Mouse (Mus musculus) olfactory bulb, adult 2 months (tissue): Measurements from ENCODE around the gene Stk19. TPM values are rescaled to one million over a fixed set of nuclear protein-coding genes. Genes with fewer than 3 reads are reported as not detected.
"Not testable (repeated sequence)": the region's sequence is repeated elsewhere in the genome, so short reads cannot be mapped to it uniquely, and the experiment has no call there.

Experiments used
- H3K27ac ChIP-seq: fragments of 200-500 bp; 2 replicates; pipeline ENCODE4 v1.5.1; 2012; ENCODE audit warnings: low read depth, low read length; ENCODE audit not compliant: insufficient read depth
- H3K4me1 ChIP-seq: fragments of 200-500 bp; 2 replicates; pipeline ENCODE4 v1.6.1; 2012; ENCODE audit warnings: low read length; ENCODE audit not compliant: control insufficient read depth, insufficient read depth
- H3K4me3 ChIP-seq: fragments of 200-500 bp; 2 replicates; pipeline ENCODE4 v1.5.1; 2012; ENCODE audit warnings: mild to moderate bottlenecking, low read depth, low read length, moderate library complexity; ENCODE audit not compliant: insufficient read depth
- CTCF ChIP-seq: fragments of 200-500 bp; IDR thresholded peaks from 2 replicates; pipeline ENCODE4 v1.5.1; 2012; ENCODE audit warnings: low read depth, mild to moderate bottlenecking, low read length, moderate library complexity; ENCODE audit not compliant: insufficient read depth
- POLR2A ChIP-seq: fragments of 200-500 bp; IDR thresholded peaks from 2 replicates; pipeline ENCODE4 v1.6.1; 2012; ENCODE audit warnings: mild to moderate bottlenecking, low read depth, low read length, moderate library complexity; ENCODE audit not compliant: insufficient read depth
- WGBS: fragments of 180-500 bp; shearing (Covaris S2); methylation state at CpG from one replicate; pipeline ENCODE4 v1.1.7; 2018; 5-methylcytosine and 5-hydroxymethylcytosine counted together
- polyA plus RNA-seq: library from polyadenylated mRNA; stranded (reverse); fragments of >200 nt; gene quantifications from 2 replicates; pipeline ENCODE4 v1.2.4, GENCODE M21; 2012; ENCODE audit warnings: low replicate concordance; ENCODE audit not compliant: missing spikeins, insufficient read depth, insufficient read length

Stk19 gene
- polyA plus RNA-seq, 1 experiment = not detected

DNA sequence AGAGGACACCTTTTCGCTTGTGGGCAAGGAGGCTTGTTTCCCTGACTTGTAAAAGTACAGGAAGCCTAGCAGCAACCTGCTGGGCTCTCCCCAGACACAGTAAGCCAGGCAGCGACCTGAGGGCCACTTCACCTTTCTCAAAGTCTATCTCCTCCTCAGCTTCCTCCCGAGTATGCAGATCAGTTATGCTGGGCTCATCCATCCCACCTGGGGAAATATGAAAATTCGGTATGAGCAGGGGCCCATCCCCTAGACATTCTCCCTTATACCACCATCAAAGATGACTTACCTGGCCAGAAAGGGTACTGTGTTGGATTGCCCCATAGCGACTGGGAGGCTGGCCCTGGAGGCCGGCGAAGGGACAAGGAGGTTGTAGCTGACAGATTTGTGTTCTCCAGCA is 10.9 kb upstream of the Stk19 start:
- WGBS = 91% methylated on average over 7 of the region's 7 CpGs
- no peak overlapping the region for H3K27ac ChIP-seq
- TF ChIP-seq CTCF = no peak
- no peak for TF ChIP-seq POLR2A
- H3K4me3 ChIP-seq = no peak overlapping the region
- H3K4me1 ChIP-seq = peaks cover 8% of the 10 kb centered on the region

DNA sequence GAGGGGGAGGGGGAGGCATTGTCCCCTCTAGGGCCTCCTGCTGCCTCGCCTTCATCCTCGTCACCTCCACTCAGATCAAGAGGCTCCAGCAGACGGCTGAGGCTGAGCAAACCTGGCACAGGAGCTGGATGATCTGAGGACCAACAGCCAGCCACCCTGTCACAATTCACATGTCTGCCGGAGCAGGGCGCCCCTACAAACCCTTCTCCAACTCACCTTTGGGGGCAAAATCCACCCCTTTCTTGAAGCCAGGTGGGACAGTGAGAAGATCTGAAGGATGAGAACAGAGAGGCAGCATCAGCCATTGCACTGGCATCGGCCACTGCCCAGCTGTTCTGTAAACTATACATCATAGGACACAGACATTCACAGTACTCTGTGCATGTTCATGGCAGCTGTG is 10.4 kb upstream of the Stk19 start:
- WGBS = 88% methylated on average over 6 of the region's 6 CpGs
- TF ChIP-seq POLR2A (no peak), CTCF (no peak)
- peaks cover 8% of the 10 kb centered on the region for H3K4me1 ChIP-seq
- no peak overlapping the region for H3K4me3 ChIP-seq
- no peak overlapping the region for H3K27ac ChIP-seq

DNA sequence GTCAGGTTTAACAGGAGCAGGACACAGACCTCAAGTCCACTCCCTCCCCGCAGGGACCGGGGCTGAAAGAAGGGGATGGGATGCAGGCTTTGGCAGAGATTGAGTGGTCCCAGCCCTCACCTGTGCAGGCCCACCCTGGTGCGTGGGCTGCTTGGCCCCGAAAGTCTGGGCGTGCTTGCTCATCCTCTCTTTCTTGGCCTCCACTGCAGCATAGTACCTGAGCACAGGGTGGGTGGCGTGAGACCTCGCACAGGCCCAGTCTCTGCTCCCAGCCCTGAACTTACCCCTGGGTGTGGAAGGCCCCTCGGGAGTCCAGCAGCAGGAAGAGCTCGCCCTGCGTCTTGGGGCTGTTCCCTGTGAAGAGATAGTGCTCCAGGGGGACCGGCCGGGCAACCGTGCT is 8.1 kb upstream of the Stk19 start:
- H3K4me3 ChIP-seq = no peak overlapping the region
- WGBS = 97% methylated on average over 13 of the region's 13 CpGs
- H3K27ac ChIP-seq = no peak overlapping the region
- no peak for TF ChIP-seq CTCF
- no peak for TF ChIP-seq POLR2A
- peaks cover 3% of the 10 kb centered on the region; the same call in 1 of the 2 replicates for H3K4me1 ChIP-seq

DNA sequence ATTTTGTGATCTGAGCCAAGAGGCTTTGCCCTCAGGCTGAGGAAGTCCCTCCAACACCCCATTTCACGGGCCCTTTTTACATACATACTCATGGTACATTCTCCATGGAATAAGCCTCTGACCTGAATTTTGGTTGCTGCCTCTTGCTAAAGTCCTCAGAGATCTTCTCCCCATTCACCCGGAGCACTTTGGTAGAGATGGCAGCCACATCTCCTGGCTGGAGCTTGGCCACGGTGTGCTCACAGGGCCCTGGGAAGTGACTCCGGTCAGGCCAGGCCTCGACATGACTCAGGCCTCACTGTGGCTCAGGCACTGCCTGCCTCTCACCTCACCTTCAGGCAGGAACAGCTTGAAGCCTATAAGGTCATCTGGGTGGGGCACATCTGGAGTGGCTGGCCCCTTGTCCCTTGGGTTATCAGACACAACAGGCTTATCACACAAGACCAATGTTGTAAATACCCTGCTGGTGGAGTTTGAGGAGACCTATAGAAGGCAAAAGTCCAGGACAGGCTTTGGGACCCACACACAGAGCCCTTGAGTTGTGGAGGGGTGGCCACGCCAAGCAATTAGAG is 4.1 kb upstream of the Stk19 start:
- 83% methylated on average over 6 of the region's 6 CpGs for WGBS
- H3K4me3 ChIP-seq = no peak overlapping the region
- TF ChIP-seq POLR2A (no peak), CTCF (no peak)
- peaks cover 18% of the 10 kb centered on the region for H3K4me1 ChIP-seq
- no peak overlapping the region for H3K27ac ChIP-seq

DNA sequence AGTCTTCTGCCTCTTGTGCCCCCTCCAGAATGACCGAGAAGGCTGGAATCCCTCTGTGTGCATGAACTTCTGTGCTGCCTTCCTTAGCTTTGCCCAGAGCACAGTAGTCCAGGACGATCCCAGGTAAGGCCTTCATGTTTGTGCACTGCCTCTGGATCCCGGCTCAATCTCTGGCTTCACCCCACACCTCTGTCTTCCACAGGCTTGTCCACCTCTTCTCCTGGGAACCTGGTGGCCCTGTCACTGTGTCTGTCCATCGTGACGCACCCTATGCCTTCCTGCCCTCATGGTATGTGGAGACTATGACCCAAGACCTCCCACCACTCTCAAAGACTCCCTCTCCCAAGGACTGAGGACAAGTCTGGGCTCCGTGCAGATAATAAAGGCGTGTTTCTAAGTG is 2.0 kb upstream of the Stk19 start:
- Histone ChIP-seq H3K4me3 (no peak overlapping the region), H3K27ac (no peak overlapping the region), H3K4me1 (peaks cover 18% of the 10 kb centered on the region)
- TF ChIP-seq CTCF = no peak
- no peak for TF ChIP-seq POLR2A
- 86% methylated on average over 7 of the region's 7 CpGs for WGBS

DNA sequence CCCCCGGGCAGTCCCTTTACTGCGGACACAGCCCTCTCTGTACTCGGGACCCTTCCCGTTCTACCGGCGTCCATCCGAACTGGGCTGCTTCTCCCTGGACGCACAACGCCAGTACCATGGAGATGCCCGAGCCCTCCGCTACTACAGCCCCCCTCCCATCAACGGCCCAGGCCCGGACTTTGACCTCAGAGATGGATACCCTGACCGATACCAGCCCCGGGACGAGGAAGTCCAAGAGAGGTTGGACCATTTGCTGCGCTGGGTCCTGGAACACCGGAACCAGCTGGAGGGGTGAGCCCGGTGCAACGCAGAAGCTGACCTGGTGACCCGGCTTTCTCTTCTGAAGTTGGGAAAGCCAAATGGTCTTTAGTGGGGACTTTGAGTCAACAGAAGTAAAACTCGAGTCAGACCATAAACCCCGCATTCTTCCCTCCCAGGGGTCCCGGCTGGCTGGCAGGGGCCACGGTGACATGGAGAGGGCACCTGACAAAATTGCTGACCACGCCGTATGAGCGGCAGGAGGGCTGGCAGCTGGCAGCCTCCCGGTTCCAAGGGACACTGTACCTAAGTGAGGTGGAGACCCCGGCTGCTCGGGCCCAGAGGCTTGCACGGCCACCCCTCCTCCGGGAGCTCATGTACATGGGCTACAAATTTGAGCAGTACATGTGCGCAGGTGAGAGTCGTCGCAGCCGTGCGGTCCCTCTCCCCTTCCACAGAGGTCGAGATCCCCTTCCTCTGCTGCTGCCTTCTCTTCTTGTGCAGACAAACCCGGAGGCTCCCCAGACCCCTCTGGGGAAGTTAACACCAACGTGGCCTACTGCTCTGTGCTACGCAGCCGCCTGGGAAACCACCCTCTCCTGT is 949 bp upstream of the Stk19 start:
- TF ChIP-seq POLR2A = no peak
- no peak for TF ChIP-seq CTCF
- no peak overlapping the region for H3K27ac ChIP-seq
- H3K4me1 ChIP-seq = peaks cover 21% of the 10 kb centered on the region
- H3K4me3 ChIP-seq = peak overlapping the region; percentile 86
- 39% methylated on average over 43 of the region's 43 CpGs for WGBS

DNA sequence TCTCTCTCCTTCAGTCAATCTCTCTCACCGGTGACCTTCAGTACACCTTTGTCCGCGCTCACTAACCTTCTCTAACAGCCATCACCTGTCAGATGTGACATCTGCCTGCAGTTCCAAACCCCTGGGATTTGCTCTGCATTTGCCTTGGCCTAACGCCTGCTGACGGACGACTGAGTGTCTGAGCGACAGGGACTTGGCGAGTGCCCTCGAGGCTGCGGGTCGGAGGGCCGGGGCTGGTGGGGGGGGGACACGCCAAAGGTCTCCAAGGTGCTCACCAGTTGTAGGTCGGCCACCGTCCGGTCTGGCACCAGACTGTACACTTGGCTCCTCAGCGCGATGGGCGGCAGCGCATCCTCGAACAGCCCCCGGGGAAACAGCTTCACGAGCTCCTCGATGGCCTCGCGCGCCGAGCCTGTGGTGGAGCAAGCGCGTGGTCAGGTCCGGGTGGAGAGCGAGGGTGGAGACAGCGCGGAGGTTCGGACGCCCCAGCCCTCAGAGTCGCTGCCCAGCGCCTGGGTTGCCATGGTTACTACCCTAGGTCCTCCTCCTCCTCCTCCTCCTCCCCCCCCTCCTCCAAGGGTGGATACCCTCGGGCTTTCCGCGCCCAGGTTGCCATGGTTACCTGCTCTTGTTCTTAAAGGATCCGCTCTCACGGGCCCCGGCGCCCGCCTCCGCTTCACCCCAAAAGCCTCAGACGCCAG is 440 bp downstream of the Stk19 start:
- 3% methylated on average over 48 of the region's 48 CpGs for WGBS
- TF ChIP-seq CTCF (no peak), POLR2A (no peak)
- peak overlapping the region; percentile 60; the same call in 1 of the 2 replicates for H3K27ac ChIP-seq
- peak overlapping the region; percentile 86 for H3K4me3 ChIP-seq
- peaks cover 21% of the 10 kb centered on the region for H3K4me1 ChIP-seq

DNA sequence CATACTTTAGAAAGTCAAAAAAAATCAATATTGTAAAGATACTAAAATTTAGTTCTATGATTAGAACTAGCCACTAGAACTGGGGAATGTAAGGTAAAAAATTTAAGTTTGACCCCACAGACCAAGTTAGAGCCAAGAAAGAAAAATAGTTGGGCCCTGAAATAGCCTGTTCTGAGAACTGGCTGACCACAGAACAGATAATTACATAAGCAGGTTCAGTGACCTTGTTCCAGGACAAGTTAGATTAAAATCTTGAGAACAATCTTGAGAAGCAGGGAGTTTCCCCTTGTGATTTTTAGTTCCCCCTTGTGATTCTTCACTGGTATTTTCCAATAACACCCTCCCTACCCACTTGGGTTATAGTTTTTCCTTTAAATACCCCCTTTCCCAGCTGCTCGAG is 6.0 kb downstream of the Stk19 start:
- not testable (repeated sequence) for H3K27ac ChIP-seq, H3K4me1 ChIP-seq
- 93% methylated on average over 1 of the region's 1 CpGs for WGBS

DNA sequence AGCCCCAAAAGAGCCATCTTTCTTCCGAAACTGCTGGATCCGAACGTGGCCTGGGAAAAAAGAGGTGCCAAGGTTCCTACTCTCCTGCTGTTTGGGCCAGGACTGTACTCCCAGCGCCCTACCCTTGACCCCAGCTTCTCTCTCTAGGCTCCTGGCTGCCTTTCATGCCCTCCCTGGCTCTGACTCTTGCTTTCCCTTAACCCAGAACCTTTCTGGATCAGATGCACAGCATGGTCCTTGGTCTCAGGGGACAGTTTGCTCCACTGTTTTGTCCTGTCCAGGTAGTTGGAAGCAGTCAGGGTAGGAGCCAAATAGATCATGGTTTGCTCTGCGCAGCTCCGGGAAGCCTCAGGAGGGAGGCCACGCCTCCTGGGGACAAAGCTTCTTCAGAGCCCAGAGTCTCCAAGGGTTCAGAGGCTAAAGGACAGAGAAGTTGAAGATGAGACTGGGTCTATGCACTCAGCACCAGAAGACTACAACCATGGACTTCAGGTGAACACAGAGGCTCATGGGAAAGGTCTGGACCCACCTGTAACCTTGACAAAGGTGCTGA is 21.9 kb downstream of the Stk19 start:
- TF ChIP-seq POLR2A (no peak), CTCF (no peak)
- WGBS = 81% methylated on average over 7 of the region's 7 CpGs
- no peak overlapping the region for H3K4me3 ChIP-seq
- no peaks in the 10 kb centered on the region for H3K4me1 ChIP-seq
- no peak overlapping the region for H3K27ac ChIP-seq

More for the DNA sequence above, 6.0 kb downstream of the Stk19 start:
- H3K4me3 ChIP-seq = not testable (repeated sequence)
